Mouse (Mus musculus) stomach, postnatal 0 days (tissue): ENCODE results near the gene Oscp1. TPM values are rescaled to one million over a fixed set of nuclear protein-coding genes. Genes with fewer than 3 reads are reported as not detected.
A peak's percentile ranks its signal among the peaks of the same experiment; 100 is the strongest.

Source experiments
- ATAC-seq: fragments of 200-750 bp; cut with Nextera tagmentation; 2 replicates; pipeline ENCODE4 v1.8.0; 2017; ENCODE audit not compliant: low FRiP score, low TSS enrichment
- DNase-seq: peaks from one replicate; pipeline ENCODE4 v3.0.0-alpha.2; 2016; ENCODE audit warnings: low spot score
- H3K27ac ChIP-seq: fragments of 300-500 bp; sonication (generic); replicated peaks from 2 replicates; pipeline ENCODE4 v1.5.1; 2014; ENCODE audit warnings: mild to moderate bottlenecking, control low read depth
- H3K27me3 ChIP-seq: fragments of 300-500 bp; sonication (generic); 2 replicates; pipeline ENCODE4 v1.6.1; 2014; ENCODE audit warnings: low read length; ENCODE audit not compliant: control insufficient read depth, insufficient read depth
- H3K36me3 ChIP-seq: fragments of 300-500 bp; sonication (generic); 2 replicates; pipeline ENCODE4 v1.6.1; 2014; ENCODE audit warnings: low read length, mixed read lengths; ENCODE audit not compliant: control insufficient read depth, insufficient read depth
- H3K4me1 ChIP-seq: fragments of 300-500 bp; sonication (generic); replicated peaks from 2 replicates; pipeline ENCODE4 v1.6.1; 2014; ENCODE audit warnings: antibody characterized with exemption; ENCODE audit not compliant: control insufficient read depth, insufficient read depth
- H3K4me2 ChIP-seq: fragments of 300-500 bp; sonication (generic); replicated peaks from 2 replicates; pipeline ENCODE4 v1.6.1; 2014; ENCODE audit warnings: low read depth, mild to moderate bottlenecking, control low read depth, moderate library complexity
- H3K4me3 ChIP-seq: fragments of 300-500 bp; sonication (generic); 2 replicates; pipeline ENCODE4 v1.5.1; 2014; ENCODE audit warnings: low read depth, low read length, control low read depth
- H3K9ac ChIP-seq: fragments of 300-500 bp; sonication (generic); 2 replicates; pipeline ENCODE4 v1.6.1; 2014; ENCODE audit warnings: mild to moderate bottlenecking, low read length, control low read depth, mixed read lengths
- H3K9me3 ChIP-seq: fragments of 300-500 bp; sonication (generic); 2 replicates; pipeline ENCODE4 v1.6.1; 2016; ENCODE audit warnings: low read length; ENCODE audit not compliant: control insufficient read depth
- CTCF ChIP-seq: IDR thresholded peaks from 2 replicates; pipeline ENCODE4 v1.5.1; 2016; ENCODE audit warnings: antibody characterized with exemption, low read depth, mild to moderate bottlenecking, moderate library complexity
- EP300 ChIP-seq: optimal IDR thresholded peaks from 2 replicates; pipeline ENCODE3; 2016; ENCODE audit warnings: antibody characterized with exemption
- WGBS: fragments of 180-500 bp; shearing (Covaris S2); extraction: QIAGEN DNeasy Blood & Tissue Kit; methylation state at CpG from one replicate; pipeline ENCODE4 v1.1.7; 2014; 5-methylcytosine and 5-hydroxymethylcytosine counted together
- polyA plus RNA-seq: library from polyadenylated mRNA; unstranded; fragments of >200 nt; fragmentation: Nextera tagmentation; extraction: Ambion mirVana; gene quantifications from 2 replicates; pipeline ENCODE4 v1.2.1, GENCODE M21; 2015

Oscp1 gene
- 3.6 and 5.1 TPM in 2 replicates for polyA plus RNA-seq

- no peak for TF ChIP-seq CTCF
- TF ChIP-seq EP300, result peak; percentile 63
- no peaks in the 10 kb centered on the region for H3K27me3 ChIP-seq
- H3K9me3 ChIP-seq, result no peaks in the 10 kb centered on the region
- H3K27ac ChIP-seq, result peak within 1 kb of the TSS; percentile 35; the same call in 1 of the 2 replicates
- H3K4me1 ChIP-seq, result peaks cover 5% of the 10 kb centered on the region; the same call in 1 of the 2 replicates
- peak within 1 kb of the TSS; percentile 61 for H3K4me3 ChIP-seq
- peak within 1 kb of the TSS; percentile 86 for H3K4me2 ChIP-seq
- peaks cover 14% of the 10 kb centered on the region; the same call in 1 of the 2 replicates for H3K36me3 ChIP-seq
- H3K9ac ChIP-seq, result peak within 1 kb of the TSS; percentile 62
- DNase-seq, result peak; percentile 90
- ATAC-seq, result peak; percentile 98
- WGBS, result under 1% methylated on average over 57 of the region's 57 CpGs
These were observed at the start of gene Oscp1 for GRCm38 (mm10) chr4:126058134-126058996. Gene Oscp1 (plus strand): TSS chr4:126058565.

GRCm38 (mm10) chr4:126017676-126018332, 40.6 kb upstream of the Oscp1 start:
- Histone ChIP-seq H3K4me2 (no peak overlapping the region), H3K36me3 (no peaks in the 10 kb centered on the region), H3K4me3 (no peak overlapping the region), H3K9me3 (no peaks in the 10 kb centered on the region), H3K27me3 (no peaks in the 10 kb centered on the region), H3K9ac (no peak overlapping the region), H3K4me1 (no peaks in the 10 kb centered on the region), H3K27ac (no peak overlapping the region)
- ATAC-seq, result no peak
- no peak for DNase-seq
- WGBS, result 72% methylated on average over 7 of the region's 7 CpGs
- no peak for TF ChIP-seq CTCF

- Histone ChIP-seq H3K4me1 (no peaks in the 10 kb centered on the region), H3K4me3 (no peak overlapping the region), H3K27me3 (no peaks in the 10 kb centered on the region), H3K9me3 (no peaks in the 10 kb centered on the region), H3K36me3 (no peaks in the 10 kb centered on the region), H3K27ac (no peak overlapping the region), H3K4me2 (no peak overlapping the region), H3K9ac (no peak overlapping the region)
- no peak for ATAC-seq
- 73% methylated on average over 11 of the region's 11 CpGs for WGBS
- no peak for DNase-seq
- TF ChIP-seq EP300, result no peak
- TF ChIP-seq CTCF, result no peak
These were observed 39.3 kb upstream of the Oscp1 start for GRCm38 (mm10) chr4:126018966-126019538.

DNA sequence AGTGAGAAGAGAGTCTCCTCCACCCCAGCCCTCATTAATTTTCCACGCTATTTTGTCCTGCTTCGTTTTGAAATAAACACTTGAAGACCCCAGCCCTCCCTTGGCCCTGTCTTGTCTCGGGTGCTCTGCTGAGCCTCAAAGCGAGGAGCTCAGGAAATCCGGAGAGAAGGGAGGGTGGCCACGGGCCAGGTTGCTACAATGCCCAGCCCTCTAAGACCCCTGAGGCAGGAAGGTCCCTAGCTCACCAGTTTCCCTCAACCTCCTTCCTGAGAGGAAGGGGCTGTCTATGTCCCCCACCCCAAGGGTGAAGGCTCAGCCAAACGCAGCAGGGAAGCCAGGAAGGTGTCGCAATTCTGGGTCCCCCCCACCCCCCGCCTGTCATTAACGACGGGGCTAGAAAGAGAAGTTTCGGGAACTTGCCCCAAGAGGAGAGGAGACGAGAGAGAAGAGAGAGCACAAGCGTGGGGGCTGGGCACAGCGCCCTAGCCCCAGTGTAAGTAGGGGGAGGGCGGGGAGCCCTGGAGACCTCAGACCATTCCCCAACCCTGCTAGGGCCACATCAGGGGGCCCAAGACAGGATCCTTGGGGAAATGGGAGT, 34.0 kb upstream of the Oscp1 start, which contains the start of gene Csf3r:
Gene Csf3r, plus strand, starts transcription at position 248 of the 598 bp plus-strand sequence.
- TF ChIP-seq CTCF (no peak), EP300 (no peak)

GRCm38 (mm10) chr4:126025801-126026200, 32.6 kb upstream of the Oscp1 start:
- ATAC-seq (no peak), DNase-seq (no peak)
- no peaks in the 10 kb centered on the region for H3K4me1 ChIP-seq
- H3K9me3 ChIP-seq, result no peaks in the 10 kb centered on the region
- H3K4me2 ChIP-seq, result no peak overlapping the region
- H3K9ac ChIP-seq, result no peak overlapping the region
- 74% methylated on average over 5 of the region's 5 CpGs for WGBS
- H3K27ac ChIP-seq, result no peak overlapping the region
- no peaks in the 10 kb centered on the region for H3K36me3 ChIP-seq
- no peak for TF ChIP-seq CTCF
- TF ChIP-seq EP300, result no peak
- H3K27me3 ChIP-seq, result no peaks in the 10 kb centered on the region
- H3K4me3 ChIP-seq, result no peak overlapping the region

More for the DNA sequence above, 34.0 kb upstream of the Oscp1 start, which contains the start of gene Csf3r:
- Histone ChIP-seq H3K27me3 (no peaks in the 10 kb centered on the region), H3K9me3 (no peaks in the 10 kb centered on the region), H3K27ac (no peak within 1 kb of the TSS), H3K9ac (no peak within 1 kb of the TSS), H3K36me3 (no peaks in the 10 kb centered on the region), H3K4me2 (no peak within 1 kb of the TSS), H3K4me1 (no peaks in the 10 kb centered on the region), H3K4me3 (no peak within 1 kb of the TSS)
- no peak for ATAC-seq
- WGBS, result 43% methylated on average over 16 of the region's 16 CpGs
- no peak for DNase-seq
